Mouse (Mus musculus) ovary, postnatal 36 days (tissue): ENCODE data around the gene Erich3.

Experiments
- DNase-seq: peaks from one replicate; pipeline ENCODE4 v3.0.0; 2022; ENCODE audit warnings: low spot score, mixed read lengths

Gene Erich3

DNA sequence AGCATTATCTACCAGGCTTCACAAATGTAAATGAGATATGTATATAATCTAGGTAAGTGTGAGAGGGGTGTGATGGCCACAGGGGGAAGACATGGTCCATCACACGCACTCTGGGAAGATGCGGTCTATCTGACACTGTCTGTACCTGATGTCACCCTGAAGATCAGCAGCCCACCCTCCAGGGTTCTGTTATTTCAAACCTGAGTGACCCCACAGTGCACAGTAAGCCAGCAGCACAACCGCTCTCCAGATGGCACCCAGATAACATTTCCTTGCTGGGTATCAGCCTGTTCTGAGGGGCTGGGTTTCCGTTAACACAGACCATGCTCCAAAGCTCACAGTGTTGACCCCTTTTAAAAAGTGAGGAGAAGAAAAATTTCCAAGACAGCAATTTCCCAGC is 102.7 kb downstream of the Erich3 start:
- no peak for DNase-seq

- no peak for DNase-seq
Observed at GRCm38 (mm10) chr3:154771651-154772050, 108.0 kb downstream of the Erich3 start.

GRCm38 (mm10) chr3:154778836-154779595 is 115.4 kb downstream of the Erich3 start:
- DNase-seq: no peak

DNA sequence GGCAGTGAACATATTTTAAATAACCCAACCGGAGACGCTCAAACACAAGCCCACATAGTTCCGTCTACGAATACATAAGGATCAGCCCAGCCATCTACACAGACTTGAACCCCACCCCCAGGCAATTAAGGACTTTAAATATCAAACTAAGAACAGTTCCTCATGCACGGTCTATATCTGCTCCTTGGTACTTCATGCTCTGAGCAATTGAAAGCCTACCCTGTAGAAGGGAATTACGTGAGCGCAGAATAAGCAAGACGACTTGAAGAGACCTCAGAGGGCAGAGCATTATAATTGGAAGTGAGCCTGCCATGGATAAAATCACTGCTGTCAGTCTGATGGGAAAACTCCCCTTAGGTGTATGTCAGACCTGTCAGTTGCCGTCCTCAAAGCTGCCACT is 122.7 kb downstream of the Erich3 start:
- no peak for DNase-seq

DNA sequence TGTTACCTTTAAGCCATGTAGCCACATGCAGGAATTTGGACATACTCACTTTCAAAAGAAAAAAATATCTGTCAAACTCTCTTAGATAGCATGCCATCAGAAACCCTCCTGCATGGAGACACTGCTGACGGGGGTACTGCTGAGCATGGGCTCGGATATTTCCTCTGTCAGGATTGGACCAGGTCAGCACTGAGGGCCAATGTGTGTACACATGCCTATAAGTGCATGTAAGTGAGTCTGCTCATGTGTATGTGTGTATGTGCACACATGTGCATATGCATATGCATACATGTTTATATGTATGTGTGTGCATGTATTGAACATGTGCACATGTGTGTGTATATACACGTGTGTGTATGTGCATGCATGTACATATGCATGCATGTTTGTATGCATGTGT is 124.0 kb downstream of the Erich3 start:
- no peak for DNase-seq

GRCm38 (mm10) chr3:154793571-154793970 is 129.9 kb downstream of the Erich3 start:
- DNase-seq: no peak

DNA sequence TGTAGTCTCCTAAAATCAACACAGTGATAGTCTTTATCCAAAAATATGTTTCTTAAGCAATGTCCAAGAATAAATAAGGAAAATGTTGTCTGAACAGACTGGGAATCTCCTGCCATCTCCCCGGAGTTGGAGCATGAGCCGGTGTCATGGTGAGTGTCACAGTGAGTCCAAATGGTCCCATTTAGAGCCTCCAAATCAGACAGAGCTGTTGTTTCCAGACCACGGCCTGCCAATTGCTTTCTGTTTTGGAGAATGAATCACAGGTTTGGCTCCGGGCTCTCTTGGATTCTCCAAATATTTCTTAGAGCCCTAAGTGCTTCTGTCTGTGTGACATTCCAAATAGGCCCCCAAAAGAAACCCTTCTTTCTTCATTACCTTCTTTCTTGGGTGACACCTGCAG is 135.1 kb downstream of the Erich3 start:
- no peak for DNase-seq

DNA sequence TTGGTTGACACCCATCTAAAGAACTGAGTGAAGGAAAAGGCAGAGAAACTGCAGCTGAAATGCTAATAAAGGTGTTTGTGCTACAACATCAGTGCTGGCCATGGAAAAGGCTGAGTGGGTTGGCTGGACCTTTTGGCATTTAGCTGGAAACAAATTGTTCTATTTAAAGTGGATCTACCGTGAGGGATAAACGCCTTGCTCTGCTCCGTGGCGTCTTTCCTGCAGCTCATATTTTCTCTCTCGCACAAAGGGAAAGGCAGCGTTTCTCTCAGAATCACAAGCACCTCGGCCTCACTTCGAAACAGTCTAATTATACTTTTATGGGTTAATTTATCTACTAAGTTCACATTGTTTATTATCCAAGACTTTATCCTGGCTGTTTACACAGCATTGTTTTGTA is 136.8 kb downstream of the Erich3 start:
- DNase-seq: no peak

DNA sequence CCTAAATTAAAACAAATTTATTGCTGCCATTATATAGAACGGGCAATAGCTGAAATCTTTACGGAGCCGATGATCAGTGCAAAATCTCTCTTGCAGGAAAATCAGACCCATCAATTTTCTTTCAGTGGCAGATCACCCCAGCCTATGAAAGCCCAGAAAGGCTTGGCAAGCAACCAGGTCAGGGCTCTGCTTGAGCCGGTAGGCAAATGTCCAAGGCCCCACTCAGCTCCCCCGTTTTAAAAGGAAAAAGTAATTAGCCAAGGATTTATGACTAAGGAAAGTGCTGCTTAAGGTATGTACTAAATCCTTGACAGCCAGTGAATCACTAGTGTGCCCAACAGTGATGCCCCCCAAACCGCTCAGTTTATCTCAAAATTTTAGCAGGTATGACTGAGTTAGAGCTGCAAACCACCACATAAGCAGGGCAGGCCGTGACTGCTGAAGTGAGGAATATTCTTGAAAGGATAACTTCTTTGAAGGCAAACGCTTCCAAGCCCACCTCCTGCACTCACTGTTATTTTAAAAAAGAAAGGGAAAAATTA is 137.3 kb downstream of the Erich3 start:
- peak; percentile 14 for DNase-seq

- no peak for DNase-seq
Observed at GRCm38 (mm10) chr3:154806626-154807025, 143.0 kb downstream of the Erich3 start.

- DNase-seq: no peak
Observed at GRCm38 (mm10) chr3:154810273-154810870, 146.7 kb downstream of the Erich3 start.

DNA sequence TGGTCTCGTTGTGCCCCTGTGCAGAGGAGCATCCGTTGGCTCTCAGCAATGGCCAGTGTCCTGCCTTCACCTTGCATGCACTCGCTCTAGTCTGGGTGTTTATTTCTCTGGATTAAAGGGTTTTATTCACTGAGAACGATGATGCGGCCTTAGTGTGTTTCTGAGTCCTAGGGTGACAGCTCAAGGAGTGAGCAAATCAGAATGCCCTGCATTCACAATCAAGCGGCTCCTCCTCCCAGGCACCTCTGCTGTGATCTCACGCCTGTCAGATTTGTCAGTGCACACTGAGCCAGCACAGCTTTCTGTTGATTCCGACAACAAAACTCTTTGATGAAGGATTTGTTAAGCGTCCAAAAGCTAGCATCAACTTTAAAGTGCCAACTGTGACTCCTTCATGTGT is 147.6 kb downstream of the Erich3 start:
- DNase-seq: no peak

GRCm38 (mm10) chr3:154811833-154812232 is 148.2 kb downstream of the Erich3 start:
- no peak for DNase-seq

- DNase-seq: no peak
Observed at GRCm38 (mm10) chr3:154812893-154813292, 149.2 kb downstream of the Erich3 start.

GRCm38 (mm10) chr3:154815606-154816005 is 151.9 kb downstream of the Erich3 start:
- no peak for DNase-seq

DNA sequence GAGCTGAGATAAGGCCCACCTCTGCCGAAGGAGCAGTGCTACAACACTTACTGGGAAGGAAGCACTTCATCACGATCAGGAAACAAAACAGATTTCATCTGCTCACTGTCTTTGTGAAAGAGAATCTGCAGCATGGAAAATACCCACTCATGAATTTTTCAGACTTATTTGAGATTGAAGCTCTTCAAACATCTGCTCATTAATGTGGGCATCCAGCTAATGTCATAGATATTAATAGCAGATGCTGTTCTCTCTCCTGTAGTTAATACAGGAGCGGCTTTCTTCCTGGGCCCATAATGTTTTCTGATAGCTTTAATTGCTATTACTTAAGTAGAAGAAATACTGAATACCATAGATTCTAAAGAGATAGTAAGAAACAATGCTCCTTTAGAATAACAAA is 152.6 kb downstream of the Erich3 start:
- no peak for DNase-seq

DNA sequence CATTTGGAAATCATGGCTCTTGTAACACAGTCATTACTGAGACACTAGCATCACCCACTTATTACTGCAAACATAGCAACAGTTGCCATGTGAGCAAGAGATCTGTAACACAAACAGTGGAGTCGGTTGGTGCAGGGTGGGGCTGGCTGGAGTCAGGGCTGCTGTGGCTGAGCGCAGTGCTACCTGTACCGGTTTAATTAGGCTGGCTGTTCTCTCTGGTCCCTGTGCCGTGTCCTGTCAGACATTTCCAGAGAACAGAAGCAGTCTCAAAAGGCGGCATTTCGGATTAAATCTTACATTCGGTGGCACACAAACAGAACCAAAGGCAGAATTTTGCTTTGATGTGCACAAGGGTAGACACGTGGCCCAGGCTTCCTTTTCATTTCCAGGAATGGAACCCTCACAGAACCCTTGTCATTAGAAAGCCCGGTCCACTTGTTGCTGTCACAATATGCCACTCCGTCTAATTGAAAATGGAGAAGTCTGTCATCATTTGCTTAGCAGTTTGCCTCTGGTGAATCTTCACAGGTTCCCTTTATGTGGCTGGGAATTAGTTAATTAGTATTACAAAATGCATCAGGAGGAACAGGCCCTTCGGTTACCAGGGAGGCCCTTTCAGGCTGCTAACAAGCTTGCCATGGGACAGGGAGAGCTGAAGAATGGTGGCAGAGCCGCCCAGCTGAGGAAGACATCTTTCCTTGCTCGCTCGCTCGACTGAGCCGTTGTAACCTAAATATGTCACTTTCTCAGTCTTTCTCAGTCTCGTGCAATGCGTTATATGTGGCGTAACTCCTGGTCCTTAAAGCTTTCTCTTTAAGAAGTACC is 153.4 kb downstream of the Erich3 start:
- DNase-seq: no peak
